Comparison of ENCODE assay signal across 8 mouse cellular contexts in genomic region chr10:79746774-79747151, GRCm38 (mm10). TPM values are rescaled to one million over a fixed set of nuclear protein-coding genes. Genes with fewer than 3 reads are reported as not detected.
DNase-seq lines count a peak whose midpoint lies in the region; ATAC-seq and TF ChIP-seq lines count a peak whose summit lies in the region.

No protein-coding gene starts in this region.

- peaks cover 7% of the 10 kb centered on the region; the same call in 1 of the 2 replicates for H3K79me2 ChIP-seq in macrophage (ENCODE audit: inconsistent target)

- H3K4me3 ChIP-seq in heart, embryonic 10.5 days, result peak overlapping the region; percentile 73
- H3K4me3 ChIP-seq in ES-Bruce4 (ENCODE audit: low read depth, low read length) (peak overlapping the region; percentile 47; the same call in 1 of the 2 replicates), macrophage (ENCODE audit: inconsistent target) (no peak overlapping the region; the same call in 1 of the 2 replicates)
- 0 out of 2 replicates have a peak overlapping the region, but pooled peaks have one; percentile 10 for H3K4me3 ChIP-seq in hindbrain, embryonic 11.5 days (ENCODE audit: low read depth, low read length)

- peak; percentile 66; the same call in 1 of the 2 replicates for ATAC-seq in hindbrain, embryonic 11.5 days (ENCODE audit: low FRiP score)

- TF ChIP-seq EP300 in ES-Bruce4 (IDR thresholded peaks at IDR 0.05; ENCODE audit: insufficient read depth, low read depth, low read length), result no peak

- peak overlapping the region; percentile 56; the same call in 1 of the 2 replicates for H3K27ac ChIP-seq in heart, embryonic 10.5 days
- H3K27ac ChIP-seq in ES-Bruce4 (ENCODE audit: insufficient read depth, low read length), result peak overlapping the region; percentile 52
- H3K27ac ChIP-seq in hindbrain, embryonic 11.5 days (ENCODE audit: low read depth, low read length), result no peak overlapping the region
- H3K27ac ChIP-seq in macrophage, result peak overlapping the region; percentile 22; the same call in 1 of the 2 replicates

- TF ChIP-seq POLR2A in ES-Bruce4 (IDR thresholded peaks at IDR 0.05; ENCODE audit: insufficient read depth, low read length), result no peak

- peaks cover 32% of the 10 kb centered on the region for H3K36me3 ChIP-seq in heart, embryonic 10.5 days
- H3K36me3 ChIP-seq in ES-Bruce4 (ENCODE audit: control insufficient read depth, insufficient read depth, low read length, poor library complexity, severe bottlenecking) (peaks cover 13% of the 10 kb centered on the region), macrophage (ENCODE audit: inconsistent target) (peaks cover 13% of the 10 kb centered on the region; the same call in 1 of the 2 replicates)
- H3K36me3 ChIP-seq in hindbrain, embryonic 11.5 days (ENCODE audit: control insufficient read depth, insufficient read depth, low read length), result no peaks in the 10 kb centered on the region

- H3K9me3 ChIP-seq in heart, embryonic 10.5 days, result no peaks in the 10 kb centered on the region
- H3K9me3 ChIP-seq in ES-Bruce4 (replicated peaks; ENCODE audit: control insufficient read depth, insufficient read depth, low read length, poor library complexity, severe bottlenecking), result peaks cover 6% of the 10 kb centered on the region
- no peaks in the 10 kb centered on the region for H3K9me3 ChIP-seq in hindbrain, embryonic 11.5 days (ENCODE audit: control insufficient read depth, low read length)

- 23% methylated on average over 6 of the region's 6 CpGs for WGBS in heart, embryonic 10.5 days
- WGBS in hindbrain, embryonic 11.5 days, result 26% methylated on average over 6 of the region's 6 CpGs
- WGBS in macrophage (ENCODE audit: missing documents), result 24% methylated on average over 6 of the region's 6 CpGs

- no peak for TF ChIP-seq CTCF in ES-Bruce4 (IDR thresholded peaks at IDR 0.05; ENCODE audit: low read depth, low read length)

- H3K4me2 ChIP-seq in hindbrain, embryonic 11.5 days (replicated peaks; ENCODE audit: low read depth, low read length), result peak overlapping the region; percentile 39

- peaks cover 12% of the 10 kb centered on the region; the same call in 1 of the 2 replicates for H3K4me1 ChIP-seq in heart, embryonic 10.5 days
- H3K4me1 ChIP-seq in ES-Bruce4 (ENCODE audit: control insufficient read depth, insufficient read depth, low read length), result no peaks in the 10 kb centered on the region
- H3K4me1 ChIP-seq in hindbrain, embryonic 11.5 days (replicated peaks; ENCODE audit: control insufficient read depth, insufficient read depth, low read length), result no peaks in the 10 kb centered on the region

- H3K27me3 ChIP-seq in heart, embryonic 10.5 days (ENCODE audit: insufficient read depth, poor library complexity, severe bottlenecking), result no peaks in the 10 kb centered on the region; the same call in 1 of the 2 replicates
- no peaks in the 10 kb centered on the region for H3K27me3 ChIP-seq in ES-Bruce4 (ENCODE audit: control insufficient read depth, insufficient read depth, low read length, poor library complexity, severe bottlenecking)
- no peaks in the 10 kb centered on the region for H3K27me3 ChIP-seq in hindbrain, embryonic 11.5 days (ENCODE audit: control insufficient read depth, insufficient read depth, low read length)

- H3K9ac ChIP-seq in ES-Bruce4 (ENCODE audit: low read depth, poor library complexity, severe bottlenecking), result 0 out of 2 replicates have a peak overlapping the region, but pooled peaks have one; percentile 39
- H3K9ac ChIP-seq in hindbrain, embryonic 11.5 days (ENCODE audit: low read depth, low read length), result no peak overlapping the region; the same call in 1 of the 2 replicates

- DNase-seq in heart, embryonic 10.5 days (ENCODE audit: low spot score), result no peak
- DNase-seq in heart, adult 18-20 months, result no peak
- DNase-seq in hindbrain, embryonic 11.5 days (ENCODE audit: low spot score), result no peak
- DNase-seq in cerebellum, adult 11 months, result no peak
- no peak for DNase-seq in embryo, embryonic 11 days
- DNase-seq in thymus, postnatal 36 days, result no peak

RNA-seq across cellular contexts. Expression of gene Polrmt, which starts 0.4 kb away (rescaled TPM):
- 39.8 and 42.5 TPM in 2 replicates for polyA plus RNA-seq in heart, embryonic 10.5 days (2016; fragmentation: Nextera tagmentation; extraction: Ambion mirVana)
- 10 to 100 TPM; 46.3 to 49.5 TPM for total RNA-seq in heart, adult 18-20 months (2021)
- polyA plus RNA-seq in ES-Bruce4 (2011; ENCODE audit: insufficient read depth, insufficient read length, low read depth, missing spikeins) (21.9 and 23.0 TPM in 2 replicates), macrophage (2018) (11.4 to 13.9 TPM (median 11.7 TPM) in 3 replicates)
- polyA plus RNA-seq in hindbrain, embryonic 11.5 days (2014; fragmentation: Nextera tagmentation; extraction: Ambion mirVana), result 23.5 and 26.8 TPM in 2 replicates
- 10 to 100 TPM in 24 of 26 experiments, 1 to 10 TPM in 2; 7.6 to 61.8 (median 24.3) TPM for total RNA-seq in macrophage (2018; cell fraction: chromatin; rRNA removed)
- total RNA-seq in macrophage (2018; cell fraction: cytosol; rRNA removed), result 10 to 100 TPM in 20 of 26 experiments, 1 to 10 TPM in 6; 4.1 to 21.5 (median 14.2) TPM
- total RNA-seq in macrophage (2018; cell fraction: nucleus; rRNA removed), result 10 to 100 TPM in 20 of 26 experiments, 1 to 10 TPM in 6; 5.7 to 50.2 (median 22.8) TPM

RNA-seq across cellular contexts. Expression of gene Fgf22, which starts 8.1 kb away (rescaled TPM):
- polyA plus RNA-seq in heart, embryonic 10.5 days (2016; fragmentation: Nextera tagmentation; extraction: Ambion mirVana), result 0.11 and 0.16 TPM in 2 replicates
- total RNA-seq in heart, adult 18-20 months (2021), result not detected
- 1.0 and 1.2 TPM in 2 replicates for polyA plus RNA-seq in ES-Bruce4 (2011; ENCODE audit: insufficient read depth, insufficient read length, low read depth, missing spikeins)
- polyA plus RNA-seq in hindbrain, embryonic 11.5 days (2014; fragmentation: Nextera tagmentation; extraction: Ambion mirVana), result 0.18 and 0.48 TPM in 2 replicates
- not detected for total RNA-seq in macrophage (2018; cell fraction: chromatin; rRNA removed)
- total RNA-seq in macrophage (2018; cell fraction: cytosol; rRNA removed), result not detected
- total RNA-seq in macrophage (2018; cell fraction: nucleus; rRNA removed), result not detected
- not detected in 3 replicates for polyA plus RNA-seq in macrophage (2018)

RNA-seq across cellular contexts. Expression of gene Rnf126, which starts 20.0 kb away (rescaled TPM):
- 84.4 and 113 TPM in 2 replicates for polyA plus RNA-seq in heart, embryonic 10.5 days (2016; fragmentation: Nextera tagmentation; extraction: Ambion mirVana)
- total RNA-seq in heart, adult 18-20 months (2021), result 10 to 100 TPM; 22.0 to 23.1 TPM
- 49.6 and 61.5 TPM in 2 replicates for polyA plus RNA-seq in ES-Bruce4 (2011; ENCODE audit: insufficient read depth, insufficient read length, low read depth, missing spikeins)
- 79.4 and 80.5 TPM in 2 replicates for polyA plus RNA-seq in hindbrain, embryonic 11.5 days (2014; fragmentation: Nextera tagmentation; extraction: Ambion mirVana)
- total RNA-seq in macrophage (2018; cell fraction: chromatin; rRNA removed), result 10 to 100 TPM in 25 of 26 experiments, 1 to 10 TPM in 1; 9.5 to 76.9 (median 33.4) TPM
- 10 to 100 TPM; 17.6 to 33.5 (median 25.7) TPM for total RNA-seq in macrophage (2018; cell fraction: cytosol; rRNA removed)
- total RNA-seq in macrophage (2018; cell fraction: nucleus; rRNA removed), result 10 to 100 TPM in 25 of 26 experiments, 1 to 10 TPM in 1; 9.1 to 65.2 (median 30.7) TPM
- 20.1 to 34.6 TPM (median 21.2 TPM) in 3 replicates for polyA plus RNA-seq in macrophage (2018)

RNA-seq across cellular contexts. Expression of gene Fstl3, which starts 30.3 kb away (rescaled TPM):
- 7.9 and 8.0 TPM in 2 replicates for polyA plus RNA-seq in heart, embryonic 10.5 days (2016; fragmentation: Nextera tagmentation; extraction: Ambion mirVana)
- 1 to 10 TPM; 3.5 to 4.5 TPM for total RNA-seq in heart, adult 18-20 months (2021)
- polyA plus RNA-seq in ES-Bruce4 (2011; ENCODE audit: insufficient read depth, insufficient read length, low read depth, missing spikeins), result 7.7 TPM in 2 replicates
- polyA plus RNA-seq in hindbrain, embryonic 11.5 days (2014; fragmentation: Nextera tagmentation; extraction: Ambion mirVana), result 1.5 TPM in 2 replicates
- under 1 TPM in 4 of 26 experiments, not detected in 22; 0.39 to 0.65 (median 0.53) TPM for total RNA-seq in macrophage (2018; cell fraction: chromatin; rRNA removed)
- under 1 TPM; 0.19 to 0.94 (median 0.37) TPM for total RNA-seq in macrophage (2018; cell fraction: cytosol; rRNA removed)
- under 1 TPM in 9 of 26 experiments, not detected in 17; 0.30 to 0.61 (median 0.42) TPM for total RNA-seq in macrophage (2018; cell fraction: nucleus; rRNA removed)
- polyA plus RNA-seq in macrophage (2018), result 0.12 to 0.67 TPM (median 0.47 TPM) in 3 replicates

RNA-seq across cellular contexts. Expression of gene Hcn2, which starts 30.3 kb away (rescaled TPM):
- polyA plus RNA-seq in heart, embryonic 10.5 days (2016; fragmentation: Nextera tagmentation; extraction: Ambion mirVana), result not detected in 2 replicates
- 10 to 100 TPM; 14.8 to 15.1 TPM for total RNA-seq in heart, adult 18-20 months (2021)
- 7.3 and 8.4 TPM in 2 replicates for polyA plus RNA-seq in ES-Bruce4 (2011; ENCODE audit: insufficient read depth, insufficient read length, low read depth, missing spikeins)
- 0.15 and 0.20 TPM in 2 replicates for polyA plus RNA-seq in hindbrain, embryonic 11.5 days (2014; fragmentation: Nextera tagmentation; extraction: Ambion mirVana)
- total RNA-seq in macrophage (2018; cell fraction: chromatin; rRNA removed), result under 1 TPM in 11 of 26 experiments, not detected in 15; 0.18 to 0.49 (median 0.38) TPM
- 1 to 10 TPM in 8 of 26 experiments, under 1 TPM in 18; 0.48 to 1.7 (median 0.87) TPM for total RNA-seq in macrophage (2018; cell fraction: cytosol; rRNA removed)
- total RNA-seq in macrophage (2018; cell fraction: nucleus; rRNA removed), result 1 to 10 TPM in 8 of 26 experiments, under 1 TPM in 15, not detected in 3; 0.22 to 1.7 (median 0.56) TPM
- 0.30 to 1.6 TPM (median 0.40 TPM) in 3 replicates for polyA plus RNA-seq in macrophage (2018)
